Mouse (Mus musculus): ENCODE results near the gene Igf1.

DNA sequence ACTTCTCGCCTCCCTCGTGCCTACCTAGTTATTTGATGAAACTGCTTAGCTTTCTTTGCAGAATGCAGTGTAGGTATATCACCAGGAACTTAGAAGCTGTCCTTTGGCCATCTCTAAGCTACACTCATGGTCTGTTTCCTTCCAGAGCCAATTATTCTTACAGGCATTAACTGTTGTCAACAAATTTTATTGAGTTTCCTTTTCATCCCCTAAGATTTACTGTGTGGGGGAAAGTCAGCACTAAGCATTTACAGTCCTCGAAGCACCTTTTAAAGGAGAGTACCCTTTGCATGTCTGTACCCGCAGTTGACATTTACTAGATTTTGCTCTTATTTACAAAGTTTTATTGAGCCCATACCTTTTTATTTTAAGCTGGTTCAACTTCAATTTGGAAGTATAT lies 9.6 kb downstream of the Igf1 start:
- TF ChIP-seq GATA1 (IDR thresholded peaks at IDR 0.05; ENCODE audit: borderline replicate concordance, low read length), result no peak
- TF ChIP-seq FLI1 (IDR thresholded peaks at IDR 0.05; ENCODE audit: low read length), result no peak

All from megakaryocyte, embryonic 14.5 days (primary cell).